Mouse (Mus musculus) heart, embryonic 11.5 days (tissue): Measurements from ENCODE around the gene Abcb8. TPM values are rescaled to one million over a fixed set of nuclear protein-coding genes. Genes with fewer than 3 reads are reported as not detected.

Experiments
- ATAC-seq: fragments of 200-750 bp; cut with Nextera tagmentation; replicated peaks from 2 replicates; pipeline ENCODE4 v1.8.0; 2017; ENCODE audit warnings: moderate library complexity; ENCODE audit not compliant: insufficient number of reproducible peaks, low FRiP score, low TSS enrichment
- H3K27ac ChIP-seq: fragments of 300-500 bp; sonication (generic); 2 replicates; pipeline ENCODE4 v1.5.1; 2014; ENCODE audit warnings: mild to moderate bottlenecking, low read depth, low read length
- H3K27me3 ChIP-seq: fragments of 300-500 bp; sonication (generic); 2 replicates; pipeline ENCODE4 v1.6.1; 2014; ENCODE audit warnings: mild to moderate bottlenecking, low read length, mixed read lengths; ENCODE audit not compliant: control insufficient read depth, insufficient read depth
- H3K36me3 ChIP-seq: fragments of 300-500 bp; sonication (generic); 2 replicates; pipeline ENCODE4 v1.6.1; 2014; ENCODE audit warnings: mild to moderate bottlenecking, low read length, moderate library complexity, mixed read lengths; ENCODE audit not compliant: control insufficient read depth, insufficient read depth
- H3K4me1 ChIP-seq: fragments of 300-500 bp; sonication (generic); 2 replicates; pipeline ENCODE4 v1.6.1; 2014; ENCODE audit warnings: low read length; ENCODE audit not compliant: control insufficient read depth, insufficient read depth
- H3K4me2 ChIP-seq: fragments of 300-500 bp; sonication (generic); 2 replicates; pipeline ENCODE4 v1.6.1; 2014; ENCODE audit warnings: mild to moderate bottlenecking, moderate library complexity
- H3K4me3 ChIP-seq: fragments of 300-500 bp; sonication (generic); 2 replicates; pipeline ENCODE4 v1.5.1; 2014; ENCODE audit warnings: low read depth, low read length
- H3K9ac ChIP-seq: fragments of 300-500 bp; sonication (generic); 2 replicates; pipeline ENCODE4 v1.6.1; 2014; ENCODE audit warnings: mild to moderate bottlenecking, low read depth, low read length, moderate library complexity
- H3K9me3 ChIP-seq: fragments of 300-500 bp; sonication (generic); replicated peaks from 2 replicates; pipeline ENCODE4 v1.6.1; 2016; ENCODE audit warnings: low read length; ENCODE audit not compliant: control insufficient read depth
- WGBS: fragments of 180-500 bp; shearing (Covaris S2); extraction: QIAGEN DNeasy Blood & Tissue Kit; methylation state at CpG from one replicate; pipeline ENCODE4 v1.1.7; 2014; ENCODE audit not compliant: insufficient replicate concordance; 5-methylcytosine and 5-hydroxymethylcytosine counted together
- polyA plus RNA-seq: library from polyadenylated mRNA; unstranded; fragments of >200 nt; fragmentation: Nextera tagmentation; extraction: Ambion mirVana; gene quantifications from 2 replicates; pipeline ENCODE4 v1.2.1, GENCODE M21; 2014

The Abcb8 gene
- polyA plus RNA-seq, 1 experiment from 2014 or later = 44.6 TPM

GRCm38 (mm10) chr5:24423129-24424003, 29.9 kb downstream of the Abcb8 start, which contains the start of the genes Cdk5 and Slc4a2:
Gene Cdk5, minus strand, starts transcription at chr5:24423530.
Gene Slc4a2, plus strand, starts transcription at chr5:24423837.
- peak within 1 kb of the TSS; percentile 97 for H3K27ac ChIP-seq

GRCm38 (mm10) chr5:24424004-24424781, 30.7 kb downstream of the Abcb8 start:
- peak overlapping the region; percentile 74 for H3K4me3 ChIP-seq
- H3K9me3 ChIP-seq = no peaks in the 10 kb centered on the region
- peak overlapping the region; percentile 87 for H3K9ac ChIP-seq
- ATAC-seq = peak; percentile 0; the same call in 1 of the 2 replicates
- peak overlapping the region; percentile 97 for H3K27ac ChIP-seq
- WGBS = 13% methylated on average over 21 of the region's 21 CpGs
- H3K4me2 ChIP-seq = peak overlapping the region; percentile 95
- H3K4me1 ChIP-seq = peaks cover 41% of the 10 kb centered on the region
- H3K27me3 ChIP-seq = no peaks in the 10 kb centered on the region
- H3K36me3 ChIP-seq = peaks cover under 1% of the 10 kb centered on the region; the same call in 1 of the 2 replicates

More at GRCm38 (mm10) chr5:24423129-24424003, 29.9 kb downstream of the Abcb8 start, which contains the start of the genes Cdk5 and Slc4a2:
- WGBS = under 1% methylated on average over 46 of the region's 46 CpGs
- H3K4me2 ChIP-seq = peak within 1 kb of the TSS; percentile 95
- peaks cover 2% of the 10 kb centered on the region; the same call in 1 of the 2 replicates for H3K36me3 ChIP-seq
- no peaks in the 10 kb centered on the region for H3K9me3 ChIP-seq
- H3K4me3 ChIP-seq = peak within 1 kb of the TSS; percentile 74
- peak; percentile 87 for ATAC-seq
- peak within 1 kb of the TSS; percentile 87 for H3K9ac ChIP-seq
- peaks cover 34% of the 10 kb centered on the region for H3K4me1 ChIP-seq
- H3K27me3 ChIP-seq = no peaks in the 10 kb centered on the region

- Histone ChIP-seq H3K9ac (peak overlapping the region; percentile 87), H3K4me2 (peak overlapping the region; percentile 95), H3K27me3 (no peaks in the 10 kb centered on the region), H3K4me3 (peak overlapping the region; percentile 74), H3K36me3 (peaks cover 3% of the 10 kb centered on the region; the same call in 1 of the 2 replicates), H3K27ac (peak overlapping the region; percentile 97), H3K9me3 (no peaks in the 10 kb centered on the region), H3K4me1 (peaks cover 41% of the 10 kb centered on the region)
- under 1% methylated on average over 60 of the region's 60 CpGs for WGBS
- ATAC-seq = no peak; the same call in 1 of the 2 replicates
Observed at GRCm38 (mm10) chr5:24424861-24425411, 31.5 kb downstream of the Abcb8 start.

- peaks cover 41% of the 10 kb centered on the region for H3K4me1 ChIP-seq
- H3K4me3 ChIP-seq = peak overlapping the region; percentile 74
- 1% methylated on average over 23 of the region's 30 CpGs for WGBS
- peak overlapping the region; percentile 95 for H3K4me2 ChIP-seq
- H3K27ac ChIP-seq = peak overlapping the region; percentile 97
- H3K9me3 ChIP-seq = no peaks in the 10 kb centered on the region
- peak overlapping the region; percentile 87 for H3K9ac ChIP-seq
- peaks cover 8% of the 10 kb centered on the region for H3K36me3 ChIP-seq
- ATAC-seq = no peak
- no peaks in the 10 kb centered on the region for H3K27me3 ChIP-seq
Observed at GRCm38 (mm10) chr5:24425421-24426036, 32.1 kb downstream of the Abcb8 start.

GRCm38 (mm10) chr5:24426037-24426432, 32.6 kb downstream of the Abcb8 start:
- Histone ChIP-seq H3K27ac (no peak overlapping the region), H3K4me2 (peak overlapping the region; percentile 95), H3K36me3 (peaks cover 13% of the 10 kb centered on the region), H3K9ac (peak overlapping the region; percentile 87), H3K4me1 (peaks cover 41% of the 10 kb centered on the region), H3K27me3 (no peaks in the 10 kb centered on the region), H3K9me3 (no peaks in the 10 kb centered on the region), H3K4me3 (peak overlapping the region; percentile 74)
- ATAC-seq = no peak
- WGBS = 3% methylated on average over 10 of the region's 10 CpGs

- H3K27ac ChIP-seq = no peak overlapping the region
- peak overlapping the region; percentile 95 for H3K4me2 ChIP-seq
- peaks cover 20% of the 10 kb centered on the region for H3K36me3 ChIP-seq
- WGBS = 14% methylated on average over 9 of the region's 9 CpGs
- H3K9me3 ChIP-seq = no peaks in the 10 kb centered on the region
- H3K9ac ChIP-seq = no peak overlapping the region
- no peaks in the 10 kb centered on the region for H3K27me3 ChIP-seq
- ATAC-seq = no peak
- peak overlapping the region; percentile 74 for H3K4me3 ChIP-seq
- peaks cover 41% of the 10 kb centered on the region for H3K4me1 ChIP-seq
Observed at GRCm38 (mm10) chr5:24426556-24427284, 33.3 kb downstream of the Abcb8 start.

- Histone ChIP-seq H3K27ac (no peak overlapping the region), H3K4me3 (no peak overlapping the region), H3K4me2 (peak overlapping the region; percentile 45; the same call in 1 of the 2 replicates), H3K9me3 (no peaks in the 10 kb centered on the region), H3K9ac (no peak overlapping the region), H3K27me3 (no peaks in the 10 kb centered on the region), H3K36me3 (peaks cover 23% of the 10 kb centered on the region), H3K4me1 (peaks cover 41% of the 10 kb centered on the region)
- WGBS = 12% methylated on average over 12 of the region's 12 CpGs
- ATAC-seq = no peak
Observed at GRCm38 (mm10) chr5:24427285-24427633, 33.8 kb downstream of the Abcb8 start.
